Mouse (Mus musculus): ENCODE measurements at regions not wholly inside any gene's neighbourhood (a gene's known extent, or its start where the extent isn't known, plus 50 kb on each side); places are given as distances from the start of the nearest gene placed in this dataset.

DNA sequence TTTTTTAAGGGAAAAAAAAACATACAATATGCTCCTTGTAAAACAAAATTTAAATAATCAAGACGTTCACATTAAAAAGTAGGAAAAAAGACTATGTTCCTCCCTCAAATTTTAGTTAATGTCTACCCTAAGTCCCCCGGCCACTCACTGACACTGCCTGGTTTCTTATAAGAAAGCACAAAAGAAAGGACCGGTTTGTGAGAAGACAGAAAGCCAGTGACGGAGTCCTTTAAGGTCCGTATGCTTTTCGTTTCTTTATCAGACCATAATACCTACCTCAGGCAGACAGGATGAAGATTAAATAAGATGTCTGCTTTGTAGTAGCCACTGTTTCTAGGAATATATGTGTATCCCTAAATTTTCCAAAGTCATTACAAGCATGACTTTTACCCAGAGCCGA, 164.3 kb downstream of the Npr3 start:
- WGBS: 74% methylated on average over 7 of the region's 7 CpGs
- Histone ChIP-seq H3K27me3 (ENCODE audit: control insufficient read depth, insufficient read depth, low read length) (no peaks in the 10 kb centered on the region), H3K4me1 (ENCODE audit: control insufficient read depth, insufficient read depth, low read length) (peaks cover 5% of the 10 kb centered on the region), H3K27ac (no peak overlapping the region), H3K79me2 (replicated peaks; ENCODE audit: control insufficient read depth, insufficient read depth, low read length) (no peaks in the 10 kb centered on the region), H3K36me3 (ENCODE audit: control insufficient read depth, insufficient read depth, low read length) (no peaks in the 10 kb centered on the region), H3K4me3 (no peak overlapping the region), H3K9ac (ENCODE audit: low read depth, low read length) (no peak overlapping the region)
- no peak for DNase-seq
- intact Hi-C loops (cut with DNase I): loop anchor here (2.0 kb wide), 1 partner anchor 48 kb away; no protein-coding TSS in a partner anchor
- TF ChIP-seq POLR2A (IDR thresholded peaks at IDR 0.05; ENCODE audit: insufficient read depth, low read depth, low read length): no peak
- TF ChIP-seq CTCF (IDR thresholded peaks at IDR 0.05): no peak

DNA sequence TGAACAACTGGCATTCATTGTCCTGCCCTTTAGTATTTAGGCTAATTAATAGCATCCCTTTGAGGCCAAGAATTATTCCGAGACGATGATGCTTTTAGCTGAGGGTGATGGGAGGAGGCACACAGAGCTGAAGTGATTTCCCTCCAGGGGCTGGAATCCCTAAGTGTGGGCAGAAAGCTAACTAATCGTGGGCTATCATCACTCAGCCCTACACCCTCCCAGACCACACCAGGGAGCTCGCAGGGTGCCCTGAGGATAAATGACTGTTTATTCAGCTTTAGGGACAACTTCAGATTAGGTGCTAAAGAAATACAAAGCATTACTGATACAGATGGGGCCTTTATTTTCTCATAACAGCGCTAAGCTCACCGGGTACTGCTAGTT, 164.7 kb downstream of the Npr3 start:
- Histone ChIP-seq H3K4me1 (ENCODE audit: control insufficient read depth, insufficient read depth, low read length) (peaks cover 5% of the 10 kb centered on the region), H3K79me2 (replicated peaks; ENCODE audit: control insufficient read depth, insufficient read depth, low read length) (no peaks in the 10 kb centered on the region), H3K4me3 (no peak overlapping the region), H3K9ac (ENCODE audit: low read depth, low read length) (no peak overlapping the region), H3K27me3 (ENCODE audit: control insufficient read depth, insufficient read depth, low read length) (no peaks in the 10 kb centered on the region), H3K27ac (no peak overlapping the region), H3K36me3 (ENCODE audit: control insufficient read depth, insufficient read depth, low read length) (no peaks in the 10 kb centered on the region)
- intact Hi-C loops (cut with DNase I): loop anchor here (2.0 kb wide), 1 partner anchor 48 kb away; no protein-coding TSS in a partner anchor
- 31% methylated on average over 6 of the region's 6 CpGs for WGBS
- peak in 1 of 2 experiments; percentile 12 for DNase-seq
- no peak for TF ChIP-seq POLR2A (IDR thresholded peaks at IDR 0.05; ENCODE audit: insufficient read depth, low read depth, low read length)
- TF ChIP-seq EP300 (IDR thresholded peaks at IDR 0.05; ENCODE audit: insufficient read depth, low read depth, low read length): no peak
- no peak for TF ChIP-seq CTCF (IDR thresholded peaks at IDR 0.05)

DNA sequence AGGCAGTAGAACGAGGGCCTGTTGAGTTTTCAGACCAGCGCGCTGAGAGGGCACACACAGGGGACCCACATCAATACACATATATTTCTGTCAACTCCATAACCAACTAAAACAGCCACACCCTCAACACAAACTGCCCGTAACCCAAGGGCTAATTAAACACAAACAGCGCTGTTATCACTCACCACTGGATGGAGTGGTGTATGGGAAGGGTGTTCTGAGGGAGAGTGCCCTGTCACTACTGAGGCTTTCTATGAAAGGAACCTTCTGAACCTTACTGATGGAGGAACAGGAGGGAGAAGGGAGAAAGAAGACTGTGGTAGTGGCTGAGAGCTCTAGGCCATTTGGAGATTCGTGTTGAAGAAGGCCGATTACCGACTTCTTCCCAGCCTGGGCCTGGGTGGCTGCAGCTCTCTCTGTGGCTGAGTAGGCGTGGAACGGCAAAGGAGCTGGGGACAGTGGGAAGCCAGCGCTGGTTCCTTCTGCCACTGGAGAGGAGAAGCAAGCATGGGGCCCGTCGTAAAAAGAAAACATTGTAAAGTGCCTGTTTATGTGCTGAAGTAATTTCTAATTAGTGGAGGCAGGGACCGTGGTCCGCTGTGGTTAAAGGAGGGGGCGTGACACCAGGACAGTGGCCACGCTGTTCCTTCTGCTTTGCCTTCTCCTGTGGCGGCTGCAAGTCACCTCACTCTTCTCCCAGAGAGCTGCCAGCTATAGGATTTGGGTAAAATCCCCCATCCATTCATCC, 165.3 kb downstream of the Npr3 start:
- no peak overlapping the region for H3K4me3 ChIP-seq
- H3K27me3 ChIP-seq (ENCODE audit: control insufficient read depth, insufficient read depth, low read length): no peaks in the 10 kb centered on the region
- no peak overlapping the region for H3K27ac ChIP-seq
- DNase-seq: no peak
- WGBS: 50% methylated on average over 18 of the region's 18 CpGs
- no peaks in the 10 kb centered on the region for H3K79me2 ChIP-seq (replicated peaks; ENCODE audit: control insufficient read depth, insufficient read depth, low read length)
- H3K9ac ChIP-seq (ENCODE audit: low read depth, low read length): no peak overlapping the region
- peaks cover 4% of the 10 kb centered on the region for H3K4me1 ChIP-seq (ENCODE audit: control insufficient read depth, insufficient read depth, low read length)
- intact Hi-C loops (cut with DNase I): loop anchor here (2.0 kb wide), 1 partner anchor 47 kb away; no protein-coding TSS in a partner anchor
- H3K36me3 ChIP-seq (ENCODE audit: control insufficient read depth, insufficient read depth, low read length): no peaks in the 10 kb centered on the region
- TF ChIP-seq CTCF (IDR thresholded peaks at IDR 0.05) (no peak), EP300 (IDR thresholded peaks at IDR 0.05; ENCODE audit: insufficient read depth, low read depth, low read length) (no peak)

DNA sequence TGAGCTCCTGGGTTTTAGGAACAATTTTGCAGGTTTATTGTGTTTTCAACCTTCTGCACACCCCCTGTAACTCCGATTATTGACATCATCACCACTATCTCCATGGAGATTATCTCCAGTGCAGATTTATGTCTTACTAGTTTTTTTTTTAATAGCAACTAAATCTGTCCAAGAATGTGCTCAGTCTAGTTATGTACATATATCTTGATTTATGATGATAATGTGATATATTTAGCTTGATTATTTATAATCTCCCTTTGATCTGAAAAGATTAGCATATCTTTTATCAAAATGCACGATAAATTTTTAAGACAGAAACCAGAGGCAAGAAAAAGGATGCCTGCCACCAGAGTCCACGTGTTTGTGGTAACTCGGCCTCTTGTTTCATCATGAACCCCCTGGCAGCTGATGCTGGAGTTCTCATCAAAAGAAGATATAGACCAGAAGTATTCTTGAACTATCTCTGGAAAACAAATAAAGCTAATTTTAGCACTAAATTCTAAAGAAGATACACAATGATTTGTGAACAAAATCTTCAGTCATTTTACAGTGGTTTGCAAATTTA, 169.6 kb downstream of the Npr3 start:
- no peak overlapping the region for H3K9ac ChIP-seq (ENCODE audit: low read depth, low read length)
- H3K4me3 ChIP-seq: no peak overlapping the region
- WGBS: 67% methylated on average over 4 of the region's 4 CpGs
- intact Hi-C loops (cut with DNase I): no loop called here
- no peak overlapping the region for H3K27ac ChIP-seq
- no peak for DNase-seq
- no peaks in the 10 kb centered on the region for H3K27me3 ChIP-seq (ENCODE audit: control insufficient read depth, insufficient read depth, low read length)
- TF ChIP-seq EP300 (IDR thresholded peaks at IDR 0.05; ENCODE audit: insufficient read depth, low read depth, low read length) (no peak), CTCF (IDR thresholded peaks at IDR 0.05) (no peak)
- H3K36me3 ChIP-seq (ENCODE audit: control insufficient read depth, insufficient read depth, low read length): no peaks in the 10 kb centered on the region
- H3K79me2 ChIP-seq (replicated peaks; ENCODE audit: control insufficient read depth, insufficient read depth, low read length): no peaks in the 10 kb centered on the region
- H3K4me1 ChIP-seq (ENCODE audit: control insufficient read depth, insufficient read depth, low read length): no peaks in the 10 kb centered on the region

DNA sequence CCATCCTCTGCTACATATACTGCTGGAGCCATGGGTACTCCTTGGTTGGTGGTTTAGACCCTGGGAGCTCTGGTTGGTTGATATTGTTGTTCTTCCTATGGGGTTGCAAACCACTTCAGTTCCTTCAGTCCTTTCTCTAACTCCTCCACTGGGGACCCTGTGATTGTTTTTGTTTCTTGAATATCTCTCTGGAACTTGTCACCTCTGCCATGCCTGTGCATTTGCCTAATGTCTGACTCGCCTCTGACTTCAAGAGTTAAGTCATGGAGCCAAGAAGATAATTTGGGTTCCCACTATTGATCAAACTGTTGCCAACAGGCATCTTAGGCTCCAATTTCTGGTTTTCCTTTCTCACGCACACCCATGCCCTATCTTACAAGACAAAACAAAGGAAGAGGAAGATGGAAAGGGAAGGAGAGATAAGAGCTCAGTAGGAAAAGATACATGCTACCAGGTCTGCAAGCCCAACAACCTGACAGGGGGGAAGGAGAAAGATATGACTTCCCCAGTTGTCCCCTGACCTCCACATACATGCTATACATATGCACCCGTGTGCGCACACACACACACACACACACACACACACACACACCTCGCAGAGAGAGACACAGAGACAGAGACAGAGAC, 172.3 kb downstream of the Npr3 start:
- H3K27me3 ChIP-seq (ENCODE audit: control insufficient read depth, insufficient read depth, low read length): no peaks in the 10 kb centered on the region
- no peak for DNase-seq
- H3K4me3 ChIP-seq: no peak overlapping the region
- H3K4me1 ChIP-seq (ENCODE audit: control insufficient read depth, insufficient read depth, low read length): no peaks in the 10 kb centered on the region
- no peaks in the 10 kb centered on the region for H3K36me3 ChIP-seq (ENCODE audit: control insufficient read depth, insufficient read depth, low read length)
- H3K79me2 ChIP-seq (replicated peaks; ENCODE audit: control insufficient read depth, insufficient read depth, low read length): no peaks in the 10 kb centered on the region
- intact Hi-C loops (cut with DNase I): no loop called here
- 54% methylated on average over 5 of the region's 5 CpGs for WGBS
- TF ChIP-seq CTCF (IDR thresholded peaks at IDR 0.05): no peak
- no peak for TF ChIP-seq POLR2A (IDR thresholded peaks at IDR 0.05; ENCODE audit: insufficient read depth, low read depth, low read length)
- TF ChIP-seq EP300 (IDR thresholded peaks at IDR 0.05; ENCODE audit: insufficient read depth, low read depth, low read length): no peak
- no peak overlapping the region for H3K27ac ChIP-seq
- no peak overlapping the region for H3K9ac ChIP-seq (ENCODE audit: low read depth, low read length)

DNA sequence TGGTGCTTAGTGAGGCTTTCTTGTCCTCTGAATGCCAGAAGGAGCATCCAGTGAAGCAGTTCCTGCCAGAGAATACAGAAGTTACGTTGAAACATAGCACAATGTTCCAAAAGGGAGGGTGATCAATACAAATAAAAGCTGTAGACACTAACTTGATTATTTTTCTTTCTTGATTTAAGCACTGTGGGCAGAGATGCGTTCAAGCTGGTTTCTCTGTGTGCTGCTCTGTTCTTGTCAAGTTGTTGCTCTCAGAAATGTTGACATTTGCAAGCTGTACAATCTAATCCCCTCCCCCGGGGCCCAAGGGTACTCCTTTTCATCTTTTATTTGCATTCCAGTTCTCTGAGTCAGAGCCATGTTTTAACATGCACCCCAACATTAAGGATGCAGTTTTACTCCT, 177.7 kb downstream of the Npr3 start:
- Histone ChIP-seq H3K4me3 (no peak overlapping the region), H3K27ac (no peak overlapping the region), H3K27me3 (ENCODE audit: control insufficient read depth, insufficient read depth, low read length) (no peaks in the 10 kb centered on the region), H3K79me2 (replicated peaks; ENCODE audit: control insufficient read depth, insufficient read depth, low read length) (no peaks in the 10 kb centered on the region), H3K4me1 (ENCODE audit: control insufficient read depth, insufficient read depth, low read length) (no peaks in the 10 kb centered on the region), H3K9ac (ENCODE audit: low read depth, low read length) (no peak overlapping the region), H3K36me3 (ENCODE audit: control insufficient read depth, insufficient read depth, low read length) (no peaks in the 10 kb centered on the region)
- TF ChIP-seq POLR2A (IDR thresholded peaks at IDR 0.05; ENCODE audit: insufficient read depth, low read depth, low read length): no peak
- no peak for TF ChIP-seq EP300 (IDR thresholded peaks at IDR 0.05; ENCODE audit: insufficient read depth, low read depth, low read length)
- TF ChIP-seq CTCF (IDR thresholded peaks at IDR 0.05): no peak
- no peak for DNase-seq
- intact Hi-C loops (cut with DNase I): no loop called here
- WGBS: 39% methylated on average over 3 of the region's 3 CpGs
